Mouse (Mus musculus) testis, adult 2 months (tissue): Measurements from ENCODE around the gene Rps27l.

ENCODE experiments used
- CTCF ChIP-seq: fragments of 200-500 bp; IDR thresholded peaks from 2 replicates; pipeline ENCODE4 v1.5.1; 2012; ENCODE audit warnings: low read depth, mild to moderate bottlenecking, inconsistent platforms, low read length, moderate library complexity; ENCODE audit not compliant: control insufficient read depth, insufficient read depth, insufficient replicate concordance
- POLR2A ChIP-seq: fragments of 200-500 bp; IDR thresholded peaks from 2 replicates; pipeline ENCODE4 v1.6.1; 2012; ENCODE audit warnings: low read depth, mild to moderate bottlenecking, inconsistent platforms, low read length, moderate library complexity; ENCODE audit not compliant: control insufficient read depth

GRCm38 (mm10) chr9:66918672-66919330, 27.1 kb upstream of the Rps27l start:
- TF ChIP-seq CTCF (no peak), POLR2A (no peak)
